Mouse (Mus musculus) T-helper 17 cell (primary cell): ENCODE measurements around the gene Idh2.

ENCODE experiments used
- in situ Hi-C, 2 experiments: fragments of 300-600 bp; cut with MboI, MseI; formaldehyde crosslinking; loops; 1 replicate in 1 of 2; 2 replicates in 1 of 2; pipeline ENCODE4 v1.15.1; 2025; ENCODE audit warnings: high pct_unique_total_duplicates in 2 of 2

Gene Idh2

GRCm38 (mm10) chr7:80088191-80088590 is 27.0 kb downstream of the Idh2 start:
- in situ Hi-C loops: loop anchor here in 1 of 2 experiments (25.0 kb wide), 1 partner anchor 1749 kb away; the partner anchor contains the start of gene Btbd1

GRCm38 (mm10) chr7:80085970-80086715 is 29.0 kb downstream of the Idh2 start:
- in situ Hi-C loops: loop anchor here in 1 of 2 experiments (25.0 kb wide), 1 partner anchor 1751 kb away; the partner anchor contains the start of gene Btbd1

GRCm38 (mm10) chr7:80084484-80084931 is 30.7 kb downstream of the Idh2 start:
- in situ Hi-C loops: loop anchor here (5.0 to 25.0 kb wide), 3 partner anchors 57 to 1753 kb away; partner anchors contain the start of gene Btbd1 (in 1 of the 2)

- in situ Hi-C loops: loop anchor here (5.0 to 25.0 kb wide), 3 partner anchors 55 to 1755 kb away; partner anchors contain the start of gene Btbd1 (in 1 of the 2)
Observed at GRCm38 (mm10) chr7:80081586-80082554, 33.3 kb downstream of the Idh2 start.

- in situ Hi-C loops: loop anchor here in 1 of 2 experiments (25.0 kb wide), 1 partner anchor 1758 kb away; the partner anchor contains the start of gene Btbd1
Observed at GRCm38 (mm10) chr7:80078792-80079301, 36.3 kb downstream of the Idh2 start.

- in situ Hi-C loops: loop anchor here in 1 of 2 experiments (25.0 kb wide), 1 partner anchor 1760 kb away; the partner anchor contains the start of gene Btbd1
Observed at GRCm38 (mm10) chr7:80077801-80078200, 37.4 kb downstream of the Idh2 start.

- in situ Hi-C loops: loop anchor here in 1 of 2 experiments (25.0 kb wide), 1 partner anchor 1760 kb away; the partner anchor contains the start of gene Btbd1
Observed at GRCm38 (mm10) chr7:80076961-80077716, 38.1 kb downstream of the Idh2 start.

- in situ Hi-C loops: loop anchor here in 1 of 2 experiments (25.0 kb wide), 1 partner anchor 1761 kb away; the partner anchor contains the start of gene Btbd1
Observed at GRCm38 (mm10) chr7:80075946-80076583, 39.1 kb downstream of the Idh2 start.

GRCm38 (mm10) chr7:80074921-80075441 is 40.2 kb downstream of the Idh2 start:
- in situ Hi-C loops: loop anchor here in 1 of 2 experiments (25.0 kb wide), 1 partner anchor 1762 kb away; the partner anchor contains the start of gene Btbd1

GRCm38 (mm10) chr7:80073506-80073905 is 41.7 kb downstream of the Idh2 start:
- in situ Hi-C loops: no loop called here

- in situ Hi-C loops: no loop called here
Observed at GRCm38 (mm10) chr7:80072297-80072696, 42.9 kb downstream of the Idh2 start.

GRCm38 (mm10) chr7:80071209-80071608 is 44.0 kb downstream of the Idh2 start:
- in situ Hi-C loops: no loop called here

- in situ Hi-C loops: no loop called here
Observed at GRCm38 (mm10) chr7:80069615-80070327, 45.4 kb downstream of the Idh2 start.

- in situ Hi-C loops: no loop called here
Observed at GRCm38 (mm10) chr7:80068341-80068740, 46.9 kb downstream of the Idh2 start.

GRCm38 (mm10) chr7:80066675-80067455 is 48.3 kb downstream of the Idh2 start:
- in situ Hi-C loops: no loop called here

- in situ Hi-C loops: no loop called here
Observed at GRCm38 (mm10) chr7:80065250-80065649, 49.9 kb downstream of the Idh2 start.

GRCm38 (mm10) chr7:80063902-80064736 is 51.1 kb downstream of the Idh2 start:
- in situ Hi-C loops: no loop called here
